Comparison of ENCODE assay signal across 8 mouse cellular contexts in the genomic region with DNA sequence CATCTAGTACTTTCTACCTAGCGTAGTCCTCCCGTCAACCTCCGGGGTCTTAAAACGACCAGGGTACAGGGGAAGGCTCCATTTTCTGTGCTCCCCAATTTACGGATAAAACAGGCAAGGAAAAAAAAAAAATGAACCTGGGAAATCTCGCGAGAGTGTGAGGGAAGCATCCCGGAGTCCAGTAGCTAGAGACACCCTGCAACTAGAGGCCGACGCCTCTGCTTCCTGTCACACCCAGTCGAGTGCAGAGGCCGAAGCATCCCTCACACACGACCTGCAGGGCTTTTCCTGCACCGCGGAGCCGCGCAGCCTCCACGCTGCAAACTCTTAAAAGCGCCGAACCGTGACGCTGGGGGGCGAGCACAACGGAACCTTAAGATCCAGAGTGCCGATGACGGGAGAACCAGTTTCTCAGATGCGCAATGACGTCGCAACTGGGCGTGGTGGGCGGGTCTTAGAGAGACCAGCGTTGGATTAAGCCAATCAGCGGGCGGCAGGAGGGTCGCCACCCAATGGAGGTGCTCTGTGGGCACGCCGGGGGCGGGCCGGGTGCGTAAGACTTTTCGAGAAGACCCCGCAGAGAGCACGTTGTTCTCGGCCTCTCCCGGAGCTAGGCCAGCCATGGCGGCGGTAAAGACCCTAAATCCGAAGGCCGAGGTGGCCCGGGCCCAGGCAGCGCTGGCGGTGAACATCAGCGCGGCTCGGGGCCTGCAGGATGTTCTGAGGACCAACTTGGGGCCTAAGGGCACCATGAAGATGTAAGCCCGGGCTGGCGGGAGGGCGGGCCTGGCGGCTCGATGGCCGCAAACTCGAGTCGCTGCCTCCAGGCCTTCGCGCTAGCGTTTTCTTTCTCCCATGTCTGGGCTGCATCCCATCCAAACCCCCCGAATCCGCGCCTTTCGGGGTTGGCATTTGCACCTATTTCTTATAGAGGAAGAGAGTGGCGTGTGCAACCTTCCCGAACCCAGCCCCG. TPM values are rescaled to one million over a fixed set of nuclear protein-coding genes. Genes with fewer than 3 reads are reported as not detected.
DNase-seq lines count a peak whose midpoint lies in the region; ATAC-seq lines count a peak whose summit lies in the region.

TSS of gene Psph (minus strand) at position 632 of the 973 bp plus-strand sequence.

- peaks cover 0 to 20% of the 10 kb centered on the region in 2 experiments; a peak in 3 of 4 replicates for H3K4me1 ChIP-seq in heart, embryonic 14.5 days (ENCODE audit: control insufficient read depth in 2 of 2, insufficient read depth in 2 of 2, low read length in 2 of 2)
- H3K4me1 ChIP-seq in liver, embryonic 13.5 days (replicated peaks), result peaks cover 50% of the 10 kb centered on the region
- H3K4me1 ChIP-seq in stomach, embryonic 16.5 days (ENCODE audit: control insufficient read depth, insufficient read depth, low read length), result peaks cover 14% of the 10 kb centered on the region

- peak within 1 kb of the TSS; percentile 99 for H3K9ac ChIP-seq in heart, embryonic 14.5 days (ENCODE audit: low read length)
- peak within 1 kb of the TSS; percentile 93 for H3K9ac ChIP-seq in liver, embryonic 13.5 days
- H3K9ac ChIP-seq in stomach, embryonic 16.5 days (ENCODE audit: low read length), result peak within 1 kb of the TSS; percentile 90

- peak within 1 kb of the TSS; percentile 95 to 99 for H3K27ac ChIP-seq in heart, embryonic 14.5 days (replicated peaks in 1 of 2; ENCODE audit: control insufficient read depth in 1 of 2, insufficient read depth in 1 of 2, low read depth in 2 of 2, low read length in 2 of 2)
- H3K27ac ChIP-seq in liver, embryonic 13.5 days, result peak within 1 kb of the TSS; percentile 97
- peak within 1 kb of the TSS; percentile 100 for H3K27ac ChIP-seq in stomach, embryonic 16.5 days (ENCODE audit: low read length)

- peak; percentile 98 for DNase-seq in c-Kit-negative CD71-positive TER-119-positive erythroid progenitor cells, embryonic 14.5 days (ENCODE audit: low read depth, low spot score)
- peak; percentile 93 for DNase-seq in fibroblast of lung, adult 2 months (ENCODE audit: low read depth)
- peak; percentile 98 for DNase-seq in kidney, postnatal 14 days
- peak; percentile 93 for DNase-seq in liver, embryonic 13.5 days
- peak; percentile 99 for DNase-seq in neural tube, embryonic 10.5 days (ENCODE audit: extremely low spot score, low spot score)

- H3K4me2 ChIP-seq in heart, embryonic 14.5 days (ENCODE audit: low read length), result peak within 1 kb of the TSS; percentile 94
- peak within 1 kb of the TSS; percentile 85 for H3K4me2 ChIP-seq in liver, embryonic 13.5 days
- H3K4me2 ChIP-seq in stomach, embryonic 16.5 days (ENCODE audit: low read depth, low read length), result peak within 1 kb of the TSS; percentile 91

- peaks cover 37% of the 10 kb centered on the region for H3K36me3 ChIP-seq in heart, embryonic 14.5 days (ENCODE audit: control insufficient read depth, insufficient read depth, low read length)
- H3K36me3 ChIP-seq in liver, embryonic 13.5 days, result peaks cover 34% of the 10 kb centered on the region
- peaks cover 20% of the 10 kb centered on the region for H3K36me3 ChIP-seq in stomach, embryonic 16.5 days (ENCODE audit: control insufficient read depth, insufficient read depth, low read length)

- under 1% methylated on average over 73 of the region's 73 CpGs for WGBS in heart, embryonic 14.5 days
- under 1% methylated on average over 73 of the region's 73 CpGs for WGBS in liver, embryonic 13.5 days (ENCODE audit: insufficient replicate concordance)
- WGBS in stomach, embryonic 16.5 days, result under 1% methylated on average over 73 of the region's 73 CpGs

- peak; percentile 92 for ATAC-seq in CD4-positive, CD25-positive, alpha-beta regulatory T cell, adult 4 months
- ATAC-seq in heart, embryonic 14.5 days (ENCODE audit: insufficient number of reproducible peaks, insufficient read depth, low FRiP score, low read depth), result peak; percentile 99
- peak; percentile 98 for ATAC-seq in liver, embryonic 13.5 days (ENCODE audit: low read depth)
- ATAC-seq in stomach, embryonic 16.5 days (ENCODE audit: insufficient read depth, low FRiP score), result peak; percentile 100

- no peaks in the 10 kb centered on the region for H3K27me3 ChIP-seq in heart, embryonic 14.5 days (ENCODE audit: control insufficient read depth, insufficient read depth, low read length)
- no peaks in the 10 kb centered on the region for H3K27me3 ChIP-seq in liver, embryonic 13.5 days
- H3K27me3 ChIP-seq in stomach, embryonic 16.5 days (ENCODE audit: control insufficient read depth, insufficient read depth, low read length), result no peaks in the 10 kb centered on the region

- no peaks in the 10 kb centered on the region for H3K9me3 ChIP-seq in heart, embryonic 14.5 days (ENCODE audit: control insufficient read depth, low read length)
- H3K9me3 ChIP-seq in liver, embryonic 13.5 days (replicated peaks), result no peaks in the 10 kb centered on the region
- H3K9me3 ChIP-seq in stomach, embryonic 16.5 days (replicated peaks; ENCODE audit: control insufficient read depth, low read length), result no peaks in the 10 kb centered on the region

- peak within 1 kb of the TSS; percentile 79 to 92 for H3K4me3 ChIP-seq in heart, embryonic 14.5 days (ENCODE audit: control insufficient read depth in 1 of 2, insufficient read depth in 1 of 2, low read depth in 1 of 2, low read length in 2 of 2)
- peak within 1 kb of the TSS; percentile 90 for H3K4me3 ChIP-seq in liver, embryonic 13.5 days (replicated peaks)
- H3K4me3 ChIP-seq in stomach, embryonic 16.5 days (replicated peaks; ENCODE audit: low read length), result peak within 1 kb of the TSS; percentile 84

RNA-seq across cellular contexts. Expression of gene Psph, which starts in this region (rescaled TPM):
- polyA plus RNA-seq in CD4-positive, CD25-positive, alpha-beta regulatory T cell, adult 4 months (2017; shearing (Covaris generic)), result 10 to 100 TPM; 46.4 to 64.2 TPM
- polyA plus RNA-seq in heart, embryonic 14.5 days (2014; fragmentation: Nextera tagmentation; extraction: Ambion mirVana), result 28.8 and 29.7 TPM in 2 replicates
- polyA plus RNA-seq in liver, embryonic 13.5 days (2015; fragmentation: Nextera tagmentation; extraction: Ambion mirVana), result 82.6 and 91.1 TPM in 2 replicates
- polyA plus RNA-seq in stomach, embryonic 16.5 days (2015; fragmentation: Nextera tagmentation; extraction: Ambion mirVana), result 43.4 and 46.6 TPM in 2 replicates

Comparison
In these comparisons a context has a peak if more than half of its experiments do, and no peak if none do; other contexts are left out.
1. Peak in every context shown above with its lines: DNase-seq, ATAC-seq, H3K4me3 ChIP-seq and H3K27ac ChIP-seq.